Mouse (Mus musculus): ENCODE measurements around the gene Gm45140.

Gene Gm45140

GRCm38 (mm10) chr6:87845031-87845695, 9.6 kb upstream of the Gm45140 start:
- DNase-seq (ENCODE audit: low read depth, low spot score) = no peak

- DNase-seq (ENCODE audit: low read depth, low spot score) = no peak
Measured at GRCm38 (mm10) chr6:87842254-87842653, 6.7 kb upstream of the Gm45140 start.

- DNase-seq (ENCODE audit: low read depth, low spot score) = no peak
Measured at GRCm38 (mm10) chr6:87841635-87842034, 6.0 kb upstream of the Gm45140 start.

GRCm38 (mm10) chr6:87839797-87840341, 4.3 kb upstream of the Gm45140 start:
- DNase-seq (ENCODE audit: low read depth, low spot score) = no peak

- peak; percentile 90 for DNase-seq (ENCODE audit: low read depth, low spot score)
Measured at GRCm38 (mm10) chr6:87838551-87839197, 3.1 kb upstream of the Gm45140 start, which contains the start of gene Isy1. Gene Isy1, minus strand, starts transcription at chr6:87838798.

- no peak for DNase-seq (ENCODE audit: low read depth, low spot score)
Measured at GRCm38 (mm10) chr6:87820366-87820765, 15.2 kb downstream of the Gm45140 start.

GRCm38 (mm10) chr6:87814486-87814885, 21.1 kb downstream of the Gm45140 start:
- DNase-seq (ENCODE audit: low read depth, low spot score) = no peak

GRCm38 (mm10) chr6:87812656-87813055, 22.9 kb downstream of the Gm45140 start:
- no peak for DNase-seq (ENCODE audit: low read depth, low spot score)

- DNase-seq (ENCODE audit: low read depth, low spot score) = peak; percentile 87
Measured at GRCm38 (mm10) chr6:87811675-87812338, 23.8 kb downstream of the Gm45140 start, which contains the start of gene Rab43. Gene Rab43, minus strand, starts transcription at chr6:87812164.

- no peak for DNase-seq (ENCODE audit: low read depth, low spot score)
Measured at GRCm38 (mm10) chr6:87810713-87811669, 24.6 kb downstream of the Gm45140 start.

- no peak for DNase-seq (ENCODE audit: low read depth, low spot score)
Measured at GRCm38 (mm10) chr6:87810311-87810710, 25.3 kb downstream of the Gm45140 start.

GRCm38 (mm10) chr6:87809651-87810161, 25.9 kb downstream of the Gm45140 start:
- peak; percentile 47 for DNase-seq (ENCODE audit: low read depth, low spot score)

GRCm38 (mm10) chr6:87809144-87809543, 26.5 kb downstream of the Gm45140 start:
- DNase-seq (ENCODE audit: low read depth, low spot score) = no peak

- DNase-seq (ENCODE audit: low read depth, low spot score) = no peak
Measured at GRCm38 (mm10) chr6:87808521-87808920, 27.1 kb downstream of the Gm45140 start.

- peak; percentile 53 for DNase-seq (ENCODE audit: low read depth, low spot score)
Measured at GRCm38 (mm10) chr6:87807735-87808440, 27.7 kb downstream of the Gm45140 start.

GRCm38 (mm10) chr6:87806857-87807256, 28.7 kb downstream of the Gm45140 start:
- DNase-seq (ENCODE audit: low read depth, low spot score) = no peak

- no peak for DNase-seq (ENCODE audit: low read depth, low spot score)
Measured at GRCm38 (mm10) chr6:87806028-87806427, 29.6 kb downstream of the Gm45140 start.

GRCm38 (mm10) chr6:87805448-87805847, 30.1 kb downstream of the Gm45140 start:
- no peak for DNase-seq (ENCODE audit: low read depth, low spot score)

GRCm38 (mm10) chr6:87804886-87805285, 30.7 kb downstream of the Gm45140 start:
- DNase-seq (ENCODE audit: low read depth, low spot score) = no peak

GRCm38 (mm10) chr6:87804036-87804435, 31.6 kb downstream of the Gm45140 start:
- DNase-seq (ENCODE audit: low read depth, low spot score) = no peak

Measured in c-Kit-negative CD71-positive TER-119-positive erythroid progenitor cells, embryonic 14.5 days (primary cell).